Mouse (Mus musculus): ENCODE measurements around the gene Fbxl8.
"Not testable (repeated sequence)": the region's sequence is repeated elsewhere in the genome, so short reads cannot be mapped to it uniquely, and the experiment has no call there.

Gene Fbxl8

GRCm38 (mm10) chr8:105264024-105264982 is at the start of gene Fbxl8, which contains the start of gene Tradd:
Gene Fbxl8, plus strand, starts transcription at chr8:105264648.
Gene Tradd, minus strand, starts transcription at chr8:105264609.
- DNase-seq (ENCODE audit: low read depth): peak; percentile 75

GRCm38 (mm10) chr8:105217926-105218522 is 46.4 kb upstream of the Fbxl8 start:
- peak; percentile 84 for DNase-seq (ENCODE audit: low read depth)

- no peak for DNase-seq (ENCODE audit: low read depth)
Measured at GRCm38 (mm10) chr8:105223850-105224249, 40.6 kb upstream of the Fbxl8 start.

DNA sequence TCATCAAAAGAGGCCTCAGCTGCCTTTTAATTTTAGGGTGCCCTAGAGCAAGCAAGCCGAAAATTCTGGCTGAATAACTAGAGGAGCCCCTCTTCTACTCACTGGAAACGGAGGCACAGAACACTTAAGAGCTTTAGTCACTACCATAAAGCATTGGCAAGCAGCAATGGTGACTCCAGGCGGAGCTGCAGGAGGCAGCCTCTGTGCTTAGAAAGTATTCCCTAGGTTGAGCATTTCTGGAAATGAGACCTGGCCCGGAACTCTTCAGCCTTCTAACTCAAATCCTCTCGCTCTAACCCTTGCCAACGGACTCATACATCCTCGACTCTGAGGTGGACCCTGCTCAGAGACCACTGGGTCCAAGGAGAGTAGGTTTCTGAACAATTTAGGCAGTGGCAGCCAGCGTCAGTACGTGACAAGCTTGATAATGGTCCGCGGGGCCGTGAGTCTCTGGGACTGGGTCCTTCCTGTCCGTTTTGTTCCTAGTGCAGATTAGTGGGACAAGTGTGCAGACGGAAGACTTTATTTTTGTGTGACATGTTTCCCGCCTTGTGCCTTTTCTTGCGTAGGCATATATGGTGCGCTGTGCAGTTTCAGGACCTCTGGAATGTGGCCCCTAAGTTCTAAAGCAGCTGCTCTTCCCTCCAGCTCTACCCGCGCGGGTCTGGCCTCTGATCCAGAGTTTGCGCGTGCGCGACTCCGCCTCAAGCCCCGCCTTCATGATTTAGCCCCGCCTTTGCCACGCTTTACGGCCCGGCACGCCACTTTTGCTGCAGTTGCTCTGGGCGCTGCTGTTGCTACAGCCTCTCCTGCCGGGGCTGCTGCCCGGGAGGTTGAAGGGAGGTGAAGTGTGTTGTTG is 39.8 kb upstream of the Fbxl8 start, which contains the start of gene D230025D16Rik:
Gene D230025D16Rik, plus strand, starts transcription at position 733 of the 859 bp plus-strand sequence.
- peak; percentile 98 for DNase-seq (ENCODE audit: low read depth)

DNA sequence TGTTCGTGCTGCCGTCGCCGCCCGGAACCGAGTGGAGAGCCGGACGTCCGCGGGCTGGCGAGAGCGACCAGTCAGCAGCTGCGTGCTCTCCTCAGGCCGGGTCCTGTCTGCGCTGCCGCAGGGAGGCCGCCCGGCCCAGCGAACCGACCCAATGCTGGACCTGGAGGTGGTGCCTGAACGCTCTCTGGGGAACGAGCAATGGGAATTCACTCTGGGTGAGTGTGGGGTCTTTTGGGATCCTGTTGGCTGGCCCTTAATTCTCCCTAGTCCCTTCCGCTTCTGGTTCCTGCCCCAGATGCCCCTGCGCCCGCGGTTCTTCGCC is 39.2 kb upstream of the Fbxl8 start:
- no peak for DNase-seq (ENCODE audit: low read depth)

- DNase-seq (ENCODE audit: low read depth): peak; percentile 13
Measured at GRCm38 (mm10) chr8:105225917-105226316, 38.5 kb upstream of the Fbxl8 start.

DNA sequence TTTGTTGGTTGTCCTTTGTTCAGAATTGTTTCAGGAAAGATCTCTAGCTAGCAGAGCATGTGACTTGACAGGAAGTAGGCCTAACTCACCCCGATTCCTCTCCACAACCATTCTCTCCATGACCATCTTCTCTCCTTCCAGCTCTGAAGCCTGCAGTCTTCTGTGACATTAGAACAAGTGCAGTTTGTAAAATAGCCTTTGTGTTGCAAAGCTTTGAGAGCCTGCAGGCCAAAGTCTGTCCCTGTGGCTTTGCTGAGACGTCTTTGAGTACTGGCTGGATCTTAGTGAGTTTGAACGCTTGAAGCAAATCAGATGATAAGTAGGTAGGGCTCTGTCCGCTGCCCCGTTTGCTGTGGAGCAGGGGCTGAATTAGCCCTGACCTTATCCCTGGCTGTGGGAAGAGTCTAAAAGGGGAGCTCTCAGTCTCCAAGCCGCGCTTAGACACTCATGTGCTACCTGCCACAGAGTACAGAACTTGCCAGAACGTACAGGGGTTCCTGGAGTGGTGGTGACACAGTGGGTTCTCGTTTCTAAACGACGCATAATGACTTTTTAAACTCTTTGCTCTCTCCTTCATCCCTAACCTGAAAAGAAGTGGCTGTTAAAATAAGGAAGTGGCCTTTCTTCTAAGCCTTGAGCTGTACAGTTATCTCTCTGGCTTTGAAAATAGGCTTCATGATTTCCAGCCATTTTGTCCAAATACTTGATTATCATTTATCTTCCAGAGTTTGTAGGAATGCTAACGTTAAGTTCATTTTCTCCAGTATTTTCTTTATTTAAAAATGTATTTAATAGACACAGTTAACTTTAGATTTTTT is 32.7 kb upstream of the Fbxl8 start:
- DNase-seq (ENCODE audit: low read depth): no peak

DNA sequence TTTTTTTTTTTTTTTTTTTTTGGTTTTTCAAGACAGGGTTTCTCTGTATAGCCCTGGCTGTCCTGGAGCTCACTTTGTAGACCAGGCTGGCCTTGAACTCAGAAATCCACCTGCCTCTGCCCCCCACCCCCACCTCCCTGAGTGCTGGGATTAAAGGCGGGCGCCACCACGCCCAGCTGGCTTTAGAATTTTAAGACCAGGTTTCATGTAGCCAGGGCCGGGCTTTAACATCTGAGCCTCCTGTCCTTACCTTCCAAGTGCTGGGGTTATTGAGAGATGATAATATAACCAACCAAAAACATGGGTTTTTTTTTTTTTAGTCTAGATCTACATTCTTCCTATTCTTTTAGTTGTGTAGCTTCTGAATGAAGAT is 32.1 kb upstream of the Fbxl8 start:
- not testable (repeated sequence) for DNase-seq (ENCODE audit: low read depth)

DNA sequence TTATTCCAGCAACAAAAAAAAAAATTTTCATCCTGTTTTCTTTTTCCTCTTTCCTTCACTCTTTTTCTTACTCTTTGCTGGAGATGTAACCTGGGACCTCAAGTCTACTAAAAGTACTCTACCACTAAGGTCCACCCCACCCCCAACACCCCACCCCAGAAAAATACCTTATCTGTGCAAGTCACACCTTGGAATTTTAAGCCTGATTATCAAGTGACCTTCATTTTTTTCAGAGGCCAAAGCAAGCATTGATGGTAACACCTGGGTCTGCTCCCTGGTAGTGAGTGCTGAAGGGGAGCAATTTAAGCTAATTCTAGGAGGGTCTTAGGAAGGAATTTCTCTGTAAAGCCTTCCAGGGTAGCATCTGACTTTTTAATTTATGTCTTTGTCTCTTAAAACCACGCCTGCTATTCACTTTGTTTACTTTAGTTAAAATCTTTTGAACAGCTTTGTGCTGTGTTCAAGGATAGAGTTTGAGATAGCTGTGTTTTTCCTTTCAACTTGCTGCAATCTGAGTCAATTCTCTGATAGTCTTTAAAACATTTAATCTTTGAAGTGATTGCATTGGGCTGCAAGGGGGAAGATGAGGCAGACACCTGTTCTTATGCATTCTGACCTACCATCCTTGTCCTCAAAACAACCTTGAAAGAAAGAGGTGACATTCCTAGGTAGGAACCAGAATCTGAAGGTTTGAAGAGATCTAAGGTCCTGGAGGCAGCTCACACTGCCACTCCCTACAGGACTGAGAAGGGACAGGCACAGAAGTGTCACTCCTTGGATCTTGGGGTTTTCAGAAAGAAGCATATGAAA is 31.1 kb upstream of the Fbxl8 start:
- no peak for DNase-seq (ENCODE audit: low read depth)

- no peak for DNase-seq (ENCODE audit: low read depth)
Measured at GRCm38 (mm10) chr8:105235206-105235605, 29.2 kb upstream of the Fbxl8 start.

DNA sequence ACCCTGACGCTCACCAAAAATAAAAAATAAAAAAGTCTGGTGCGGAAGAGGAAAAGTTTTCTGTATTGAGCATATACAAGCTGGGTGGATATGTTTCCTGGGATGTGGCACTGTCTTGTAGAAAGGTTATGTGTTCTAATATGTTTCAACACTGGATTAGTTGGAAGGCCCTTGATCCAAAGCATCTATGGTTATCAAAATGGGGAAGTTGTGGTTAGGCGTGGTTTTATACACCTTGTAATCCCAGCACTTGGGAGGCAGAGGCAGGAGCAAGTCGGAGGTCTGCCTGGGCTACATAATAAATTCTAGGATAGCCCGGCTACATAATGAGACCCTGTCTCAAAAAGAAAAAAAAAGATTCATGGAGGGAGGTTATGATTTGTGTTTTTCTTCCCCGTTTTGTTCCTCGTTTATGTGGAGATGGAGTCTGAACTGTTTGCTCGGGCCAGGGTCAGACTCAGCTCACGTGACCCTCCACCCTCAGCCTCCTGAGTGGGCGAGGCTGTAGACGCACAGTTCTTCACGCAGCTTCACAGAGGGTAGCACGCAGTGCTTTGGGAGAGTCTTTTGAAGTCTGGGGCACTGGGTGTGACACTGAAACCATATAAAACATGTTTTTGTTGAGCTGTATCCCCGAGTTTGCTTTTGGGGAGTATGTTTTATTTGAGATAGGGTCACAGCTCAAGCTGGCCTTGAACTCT is 26.9 kb upstream of the Fbxl8 start:
- DNase-seq (ENCODE audit: low read depth): no peak

DNA sequence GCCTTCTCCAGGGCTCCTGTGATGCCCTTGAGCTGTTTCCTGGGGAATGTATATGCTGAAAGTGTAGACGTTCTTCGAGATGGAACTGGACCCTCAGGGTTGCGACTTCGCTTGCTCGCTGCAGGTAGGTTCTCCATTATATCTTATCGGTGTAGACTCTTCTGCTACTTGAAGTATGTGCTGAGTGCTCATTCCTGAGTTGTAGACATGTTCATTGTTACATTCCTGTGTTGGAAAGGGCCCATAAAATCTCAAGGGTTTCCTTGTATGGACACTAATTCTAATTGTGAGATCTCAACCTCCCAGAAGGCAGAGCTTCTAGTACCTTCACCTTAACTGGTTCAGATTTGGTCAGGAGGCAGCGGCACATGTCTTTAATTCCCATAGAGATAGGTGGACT is 23.4 kb upstream of the Fbxl8 start:
- no peak for DNase-seq (ENCODE audit: low read depth)

DNA sequence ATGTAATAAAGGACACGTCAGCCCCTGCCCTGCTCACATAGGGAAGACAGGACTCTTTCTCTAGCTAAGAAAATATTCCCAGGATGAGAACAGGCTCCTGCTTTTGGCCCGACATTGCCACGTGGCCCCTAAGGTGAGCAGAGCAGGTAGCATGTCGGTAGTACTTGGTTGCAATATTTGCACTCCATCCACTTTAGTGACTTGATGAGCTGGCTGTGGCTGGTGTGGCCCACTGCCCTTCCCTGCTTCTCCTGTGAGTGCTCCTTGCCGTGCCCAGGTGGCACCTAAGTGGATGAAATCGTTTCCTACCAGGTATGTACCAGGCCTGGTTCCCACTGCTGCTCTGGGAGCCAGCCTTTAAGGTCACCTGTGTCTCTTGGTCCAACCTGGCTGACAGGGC is 12.5 kb upstream of the Fbxl8 start:
- no peak for DNase-seq (ENCODE audit: low read depth)

DNA sequence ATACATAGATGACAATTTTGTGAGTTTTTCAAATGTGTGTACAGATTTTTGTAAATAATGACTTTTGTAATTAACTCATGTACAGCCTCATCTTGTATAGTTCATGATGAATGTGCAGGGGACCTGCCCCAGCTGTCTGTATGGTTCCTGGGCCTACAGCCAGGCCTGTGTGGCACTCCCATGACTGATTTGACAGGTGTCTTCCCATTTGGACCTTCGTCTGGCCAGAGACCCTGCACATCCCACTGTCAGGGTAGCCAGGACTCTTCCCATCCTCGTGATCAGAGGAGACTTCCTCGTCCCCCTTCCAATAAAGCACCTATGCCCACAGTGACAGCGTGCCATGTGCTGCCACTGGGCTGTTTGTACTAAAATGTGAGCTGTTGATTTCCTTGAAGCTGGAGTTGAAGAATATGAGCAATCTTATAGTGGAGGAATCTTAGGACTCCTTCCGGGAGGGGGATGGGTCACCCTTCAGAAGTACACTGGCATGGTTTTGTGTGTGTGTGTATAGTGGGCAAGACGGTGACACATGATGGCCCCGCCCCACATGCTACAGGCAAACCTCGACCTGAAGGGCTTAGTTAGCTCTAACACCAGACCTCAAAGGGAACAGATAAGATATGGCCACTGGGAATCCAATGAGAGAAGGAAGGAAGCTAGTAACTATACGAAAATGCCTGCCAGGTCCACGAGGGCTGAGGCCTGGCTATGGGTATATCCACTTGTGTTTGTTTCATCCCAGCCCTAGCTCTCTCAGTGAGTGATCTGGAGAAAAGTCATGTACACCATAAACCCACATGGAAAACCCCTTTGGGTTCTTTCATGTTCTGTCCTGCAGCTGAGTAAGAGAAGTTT is 11.5 kb upstream of the Fbxl8 start:
- no peak for DNase-seq (ENCODE audit: low read depth)

DNA sequence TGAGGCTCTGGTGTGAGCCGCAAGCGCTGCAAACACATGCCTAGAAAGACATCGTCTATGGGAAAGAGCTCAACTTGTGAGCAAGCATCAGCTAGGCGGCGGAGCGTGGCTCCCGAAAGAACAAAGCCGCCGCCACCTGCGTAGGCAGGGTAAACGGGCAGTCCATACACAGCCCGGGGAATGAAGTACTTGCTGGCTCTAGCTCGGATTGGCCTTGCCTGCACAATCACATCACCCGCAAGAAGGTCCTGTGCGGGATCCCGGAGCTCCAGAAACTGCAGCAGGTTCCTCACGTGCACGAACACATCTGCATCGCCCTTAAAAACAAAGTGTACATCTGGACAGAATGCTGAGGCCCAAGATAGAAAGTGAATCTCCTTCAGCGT is 10.7 kb upstream of the Fbxl8 start:
- DNase-seq (ENCODE audit: low read depth): no peak

GRCm38 (mm10) chr8:105254152-105254965 is 10.1 kb upstream of the Fbxl8 start:
- DNase-seq (ENCODE audit: low read depth): peak; percentile 90

- DNase-seq (ENCODE audit: low read depth): peak; percentile 57
Measured at GRCm38 (mm10) chr8:105254966-105255350, 9.5 kb upstream of the Fbxl8 start, which contains the start of gene B3gnt9. Gene B3gnt9, minus strand, starts transcription at chr8:105255153.

All from naive thymus-derived CD4-positive, alpha-beta T cell, adult 2 months (primary cell).